Mouse (Mus musculus) brown adipose tissue, adult 24 weeks (tissue): Measurements from ENCODE around the gene Gpr107. TPM values are rescaled to one million over a fixed set of nuclear protein-coding genes. Genes with fewer than 3 reads are reported as not detected.

ENCODE experiments used
- H3K27ac ChIP-seq: fragments of 200-500 bp; replicated peaks from 2 replicates; pipeline ENCODE4 v1.5.1; 2012; ENCODE audit warnings: low read depth, mild to moderate bottlenecking, low read length
- H3K4me1 ChIP-seq: fragments of 200-500 bp; 2 replicates; pipeline ENCODE4 v1.6.1; 2012; ENCODE audit warnings: low read length, mixed read lengths; ENCODE audit not compliant: control insufficient read depth, insufficient read depth, insufficient read length
- H3K4me3 ChIP-seq: fragments of 200-500 bp; 2 replicates; pipeline ENCODE4 v1.5.1; 2012; ENCODE audit warnings: low read depth, mild to moderate bottlenecking, low read length, moderate library complexity; ENCODE audit not compliant: insufficient read depth
- polyA plus RNA-seq: library from polyadenylated mRNA; stranded (reverse); fragments of >200 nt; gene quantifications from 2 replicates; pipeline ENCODE4 v1.2.4, GENCODE M21; 2012; ENCODE audit not compliant: missing spikeins, insufficient read depth, insufficient read length

Gene Gpr107
- polyA plus RNA-seq, 1 experiment, result 11.9 TPM

DNA sequence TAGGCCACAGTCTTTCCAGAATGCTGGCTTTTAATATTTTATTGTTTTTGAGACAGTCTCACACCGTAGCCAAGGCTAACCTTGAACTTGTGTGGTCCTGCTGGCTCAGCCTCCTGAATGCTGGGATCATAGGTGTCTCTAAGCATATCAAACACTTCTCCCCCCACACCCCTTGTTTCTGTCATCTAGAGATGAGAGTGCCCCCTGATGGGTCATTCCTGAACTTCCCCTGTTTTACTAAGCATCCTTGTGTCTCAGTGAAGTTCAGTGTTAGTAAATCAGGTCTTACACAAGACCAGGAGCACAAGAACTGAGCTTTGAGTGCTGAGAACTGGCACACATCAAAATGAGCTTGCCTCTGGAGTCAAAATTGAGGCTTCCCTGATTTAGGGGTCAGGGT, 31.7 kb downstream of the Gpr107 start:
- Histone ChIP-seq H3K4me3 (no peak overlapping the region), H3K27ac (no peak overlapping the region), H3K4me1 (no peaks in the 10 kb centered on the region)

DNA sequence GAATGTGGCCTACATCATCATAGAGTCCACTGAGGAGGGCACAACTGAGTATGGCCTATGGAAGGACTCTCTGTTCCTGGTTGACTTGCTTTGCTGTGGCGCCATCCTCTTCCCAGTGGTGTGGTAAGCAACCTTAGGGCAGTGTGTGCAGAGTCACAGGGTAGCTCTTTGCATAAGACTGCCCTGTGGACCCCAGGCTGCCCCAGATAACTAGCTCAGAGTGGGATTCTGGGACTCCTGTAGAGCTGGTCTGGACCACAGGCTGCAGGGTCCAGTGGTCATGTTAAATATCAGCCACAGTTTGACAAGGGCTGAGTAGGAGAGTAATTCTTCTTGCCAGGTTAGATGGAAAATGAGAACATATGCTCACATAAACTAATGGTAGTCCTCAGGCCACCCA, 36.6 kb downstream of the Gpr107 start:
- Histone ChIP-seq H3K4me3 (no peak overlapping the region), H3K4me1 (no peaks in the 10 kb centered on the region), H3K27ac (no peak overlapping the region)

DNA sequence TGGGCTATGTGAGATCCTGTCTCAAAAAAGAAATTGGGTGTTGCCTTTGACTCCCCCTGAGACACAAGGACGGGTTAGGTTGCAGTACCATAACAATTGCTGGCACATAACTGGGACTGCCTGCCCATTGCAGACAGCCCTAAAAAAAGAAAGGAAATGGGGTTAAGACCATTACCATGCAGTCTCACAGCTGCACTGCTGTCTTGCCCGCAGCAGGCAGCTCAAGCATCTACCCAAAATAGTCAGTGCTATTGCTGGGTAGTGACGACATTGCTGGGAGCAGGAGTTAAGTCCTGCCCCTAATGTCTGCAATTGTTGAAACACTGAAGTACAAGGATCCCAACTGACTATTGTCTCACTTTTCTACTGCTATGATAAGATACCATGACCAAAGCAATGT, 37.5 kb downstream of the Gpr107 start:
- H3K27ac ChIP-seq, result no peak overlapping the region

DNA sequence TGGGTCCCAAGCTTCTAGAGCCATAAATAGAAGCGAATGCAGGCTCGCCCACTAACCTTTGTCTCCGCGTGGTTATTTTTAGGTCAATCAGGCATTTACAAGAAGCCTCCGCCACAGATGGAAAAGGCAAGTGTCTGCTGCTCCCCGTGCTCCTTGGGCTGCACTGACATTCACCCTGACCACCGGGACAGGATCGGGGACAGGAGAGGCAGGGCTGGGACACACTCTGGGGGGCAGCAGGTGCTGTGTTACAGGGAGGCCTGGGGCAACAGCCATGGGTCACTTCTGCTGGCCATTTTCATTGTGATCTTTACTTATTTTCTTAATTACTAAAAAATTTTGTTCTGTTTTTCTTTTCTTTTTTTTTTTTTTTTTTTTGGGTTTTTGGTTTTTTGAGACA, 39.6 kb downstream of the Gpr107 start:
- H3K4me1 ChIP-seq, result no peaks in the 10 kb centered on the region
- no peak overlapping the region for H3K4me3 ChIP-seq
- no peak overlapping the region for H3K27ac ChIP-seq

More for the DNA sequence above, 37.5 kb downstream of the Gpr107 start:
- Histone ChIP-seq H3K4me3 (no peak overlapping the region), H3K4me1 (no peaks in the 10 kb centered on the region)

DNA sequence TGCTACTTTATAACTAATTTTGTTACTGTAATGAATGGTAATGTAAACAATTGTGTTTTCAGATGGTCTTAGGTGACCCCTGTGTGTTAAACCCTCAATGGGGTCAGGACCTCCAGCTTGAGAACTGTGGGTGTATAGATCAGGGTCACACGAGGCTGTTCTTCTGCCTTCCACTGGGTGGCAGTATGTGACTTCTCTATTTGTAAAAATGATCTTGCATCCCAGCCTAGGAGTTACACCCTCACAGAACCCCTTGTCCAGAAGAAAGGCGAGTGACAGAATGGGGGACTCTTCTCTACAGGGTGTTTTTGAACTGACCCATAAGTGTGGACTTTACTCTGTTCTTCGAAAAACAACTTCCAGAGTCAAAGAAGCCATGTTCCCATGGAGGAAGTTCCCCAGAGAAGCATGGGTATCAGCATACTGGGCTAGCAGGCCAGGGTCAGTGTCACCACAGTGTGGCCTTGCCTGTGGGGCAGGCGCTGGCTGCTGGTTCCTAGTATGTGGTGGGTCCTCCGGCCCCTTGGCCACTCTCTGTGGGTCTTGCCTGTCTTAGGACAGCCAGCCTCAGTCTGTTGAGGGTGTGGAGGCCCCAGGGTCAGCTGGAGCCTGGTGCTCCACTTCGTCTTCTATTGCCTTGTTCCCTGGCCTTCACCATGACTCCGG, 42.4 kb downstream of the Gpr107 start:
- no peak overlapping the region for H3K27ac ChIP-seq
- H3K4me3 ChIP-seq, result no peak overlapping the region
- no peaks in the 10 kb centered on the region for H3K4me1 ChIP-seq

DNA sequence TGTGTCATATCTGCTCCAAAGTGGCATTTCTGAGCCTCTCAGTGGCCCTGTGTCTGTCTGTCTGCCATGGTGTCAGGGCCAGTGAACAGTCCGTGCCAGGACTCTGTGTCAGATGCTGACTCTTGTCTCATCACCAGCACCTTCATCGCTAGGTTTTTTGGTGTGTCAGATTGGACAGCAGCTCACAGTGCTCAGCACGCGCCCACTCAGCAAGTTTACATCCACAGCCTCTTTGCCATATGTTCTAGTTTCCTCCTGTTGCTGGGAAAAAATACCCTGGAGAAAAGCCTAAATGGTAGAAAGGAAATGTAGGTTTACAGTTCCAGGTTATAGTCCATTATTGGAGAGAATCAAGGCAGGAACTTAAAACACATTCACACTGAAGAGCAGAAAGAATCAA, 46.5 kb downstream of the Gpr107 start:
- H3K4me1 ChIP-seq, result no peaks in the 10 kb centered on the region
- H3K27ac ChIP-seq, result no peak overlapping the region
- no peak overlapping the region for H3K4me3 ChIP-seq

DNA sequence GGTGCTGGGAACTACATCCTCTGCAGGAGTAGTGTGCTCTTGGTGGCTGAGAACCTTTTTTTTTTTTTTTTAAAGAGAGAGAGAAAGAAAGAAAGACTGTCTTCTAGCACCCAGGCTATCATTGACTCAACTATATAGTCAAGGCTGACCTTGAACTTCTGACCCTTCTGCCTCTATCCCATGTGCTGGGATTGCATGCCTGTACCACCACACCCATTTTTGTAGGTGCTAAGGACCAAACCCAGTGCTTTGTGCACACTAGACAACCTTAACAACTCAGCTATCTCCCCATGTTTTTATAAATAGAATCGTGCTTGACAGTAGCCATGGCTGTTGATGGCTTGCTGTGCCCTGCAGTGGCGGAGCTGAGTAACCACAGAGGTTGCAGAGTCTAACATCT, 47.9 kb downstream of the Gpr107 start:
- Histone ChIP-seq H3K4me1 (no peaks in the 10 kb centered on the region), H3K4me3 (no peak overlapping the region), H3K27ac (no peak overlapping the region)

DNA sequence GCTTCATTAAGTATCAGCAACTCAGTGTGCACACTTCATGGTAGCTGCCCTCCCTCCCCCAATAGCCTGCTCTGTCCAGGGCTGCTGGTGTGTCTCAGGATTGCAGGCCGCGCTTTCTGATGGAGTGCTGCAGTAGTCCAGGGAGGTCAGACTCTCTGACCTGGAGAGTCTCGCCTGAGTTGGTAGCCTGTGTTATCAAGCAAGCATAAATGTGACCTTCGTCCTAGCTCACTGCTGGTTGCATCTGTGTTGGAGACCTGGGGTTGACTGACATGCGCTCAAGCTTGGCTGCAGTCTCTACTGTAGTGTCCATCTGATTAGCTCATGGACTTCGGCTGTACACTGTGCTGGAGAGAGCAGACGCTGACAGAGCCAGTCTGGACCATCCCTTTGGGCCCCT, 49.7 kb downstream of the Gpr107 start:
- Histone ChIP-seq H3K27ac (no peak overlapping the region), H3K4me3 (no peak overlapping the region), H3K4me1 (no peaks in the 10 kb centered on the region)

DNA sequence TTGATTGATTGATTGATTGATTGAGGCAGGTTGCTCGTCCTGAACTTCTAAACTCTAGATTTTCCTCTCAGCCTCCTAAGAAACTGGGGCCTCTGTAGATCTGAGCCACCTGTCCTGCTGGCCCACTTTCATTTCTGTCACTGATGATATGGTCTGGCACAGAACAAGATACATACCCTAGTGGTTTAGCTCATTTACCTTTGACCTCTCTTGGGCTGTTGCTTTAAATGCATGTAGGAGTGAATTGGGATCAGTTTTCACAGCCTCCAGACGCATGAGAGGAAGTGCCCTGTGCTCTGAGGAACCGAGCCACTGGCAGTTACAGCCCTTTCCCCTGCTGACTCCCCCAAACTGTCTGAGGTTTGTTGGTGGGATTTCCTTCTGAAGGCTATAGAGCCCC, 50.2 kb downstream of the Gpr107 start:
- Histone ChIP-seq H3K4me1 (no peaks in the 10 kb centered on the region), H3K4me3 (no peak overlapping the region), H3K27ac (no peak overlapping the region)

DNA sequence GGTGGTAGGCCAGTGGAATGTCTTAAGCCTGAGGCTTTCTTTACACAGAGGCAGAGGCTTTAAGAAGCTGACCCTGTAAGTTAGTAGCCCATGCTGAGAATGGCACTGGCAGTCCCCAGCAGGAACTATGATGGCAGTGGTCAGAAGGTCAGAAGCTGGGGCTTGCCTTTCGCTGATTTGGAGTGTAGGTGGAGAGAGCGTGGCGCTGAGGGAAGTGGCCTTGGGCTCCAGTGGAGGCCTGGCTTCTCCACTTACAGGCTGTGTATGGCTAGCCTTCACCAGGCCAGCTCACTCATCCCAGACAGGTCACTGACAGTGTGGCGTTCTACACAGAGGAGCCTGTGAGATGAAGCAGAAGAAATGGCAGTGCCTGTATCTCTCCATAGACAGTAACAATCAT, 50.8 kb downstream of the Gpr107 start:
- no peak overlapping the region for H3K27ac ChIP-seq
- H3K4me3 ChIP-seq, result no peak overlapping the region
- H3K4me1 ChIP-seq, result no peaks in the 10 kb centered on the region

DNA sequence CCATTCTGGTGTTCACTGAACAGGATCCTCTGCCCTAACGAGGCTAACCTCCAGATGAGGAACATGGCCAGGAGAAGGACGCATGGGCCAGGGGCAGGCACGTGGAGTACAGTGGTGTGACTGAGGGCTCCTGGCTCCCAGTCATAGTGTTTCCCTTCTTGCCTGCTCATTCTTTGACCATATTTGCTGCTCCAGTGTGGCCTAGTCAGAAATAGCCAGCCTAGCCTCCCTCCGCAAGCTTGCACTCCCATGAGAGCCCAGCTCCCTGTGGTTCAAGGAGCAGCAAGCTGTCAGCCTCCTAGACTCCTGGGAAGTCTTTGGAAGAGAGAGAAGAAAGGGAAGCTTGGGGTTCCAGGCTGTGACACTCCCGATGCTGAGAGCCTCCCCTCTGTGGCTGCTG, 52.6 kb downstream of the Gpr107 start:
- no peak overlapping the region for H3K4me3 ChIP-seq
- H3K27ac ChIP-seq, result no peak overlapping the region
- H3K4me1 ChIP-seq, result no peaks in the 10 kb centered on the region

DNA sequence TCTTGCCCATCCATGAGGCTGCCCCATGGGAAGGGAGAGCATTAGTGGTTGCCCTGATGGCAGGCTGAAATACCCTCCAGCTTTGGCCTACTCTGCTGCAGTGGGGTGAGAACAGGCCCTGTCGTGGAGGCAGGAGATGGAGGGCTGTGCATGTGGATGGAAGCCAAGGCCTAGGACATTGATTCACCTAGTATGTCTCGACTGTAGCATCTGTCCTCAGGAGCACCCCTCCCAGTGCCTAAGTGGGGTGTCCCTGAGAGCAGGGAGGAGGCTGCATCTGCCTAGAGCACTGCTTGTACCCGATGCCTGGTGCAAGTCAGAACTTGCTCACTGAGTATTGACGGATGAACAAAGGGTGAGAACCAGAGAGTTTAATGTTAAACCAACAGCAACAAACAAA, 54.1 kb downstream of the Gpr107 start:
- H3K4me1 ChIP-seq, result no peaks in the 10 kb centered on the region

DNA sequence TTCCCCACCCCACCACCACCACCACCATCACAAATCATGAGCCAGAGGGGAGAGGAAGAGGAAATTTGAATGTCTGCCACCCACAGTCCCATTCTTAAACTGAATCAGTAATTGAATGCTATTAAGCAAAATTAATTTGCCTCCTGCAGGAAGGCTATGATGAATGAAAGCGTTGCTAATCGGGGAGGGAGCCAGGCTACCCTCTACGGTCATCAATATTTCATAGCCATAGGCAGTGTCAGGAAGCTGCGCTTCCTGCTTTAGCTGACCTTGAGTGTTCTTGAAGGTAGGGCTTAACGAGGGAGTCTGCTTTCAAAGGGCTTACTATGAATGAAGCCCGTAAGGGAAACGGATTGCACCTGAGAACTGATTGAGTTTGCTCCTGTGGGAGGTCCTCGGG, 54.8 kb downstream of the Gpr107 start:
- Histone ChIP-seq H3K4me3 (no peak overlapping the region), H3K4me1 (no peaks in the 10 kb centered on the region), H3K27ac (no peak overlapping the region)

More for the DNA sequence above, 54.1 kb downstream of the Gpr107 start:
- no peak overlapping the region for H3K27ac ChIP-seq
- no peak overlapping the region for H3K4me3 ChIP-seq

DNA sequence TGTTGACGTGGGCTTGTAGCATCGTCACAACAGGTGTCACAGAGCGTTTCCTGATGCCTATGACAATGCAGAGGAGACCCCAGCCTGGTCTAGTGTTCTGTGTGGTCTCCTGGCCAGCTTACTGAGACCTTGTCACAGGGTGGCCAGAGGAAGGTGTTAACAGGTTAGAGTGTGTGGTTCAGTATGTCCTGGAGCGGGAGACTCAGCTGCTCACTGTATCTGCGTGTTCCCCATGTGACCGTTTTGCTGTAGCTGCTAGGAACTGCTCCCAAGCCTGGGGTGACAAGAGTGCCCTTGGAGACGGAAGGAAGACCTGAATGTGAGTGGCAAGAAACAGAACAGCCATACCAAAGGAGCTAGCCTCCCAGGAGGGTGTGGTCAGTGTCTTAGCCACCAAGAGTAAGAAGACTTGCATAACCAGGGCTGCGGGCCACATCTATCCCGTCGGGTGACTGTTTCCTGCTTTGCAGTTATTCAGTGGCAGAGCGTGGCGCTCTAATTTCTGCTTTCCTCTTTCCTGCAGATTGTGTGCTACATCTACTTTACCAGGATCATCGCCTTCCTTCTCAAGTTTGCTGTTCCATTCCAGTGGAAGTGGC, 56.5 kb downstream of the Gpr107 start:
- H3K4me1 ChIP-seq, result no peaks in the 10 kb centered on the region
- no peak overlapping the region for H3K27ac ChIP-seq
- H3K4me3 ChIP-seq, result no peak overlapping the region

DNA sequence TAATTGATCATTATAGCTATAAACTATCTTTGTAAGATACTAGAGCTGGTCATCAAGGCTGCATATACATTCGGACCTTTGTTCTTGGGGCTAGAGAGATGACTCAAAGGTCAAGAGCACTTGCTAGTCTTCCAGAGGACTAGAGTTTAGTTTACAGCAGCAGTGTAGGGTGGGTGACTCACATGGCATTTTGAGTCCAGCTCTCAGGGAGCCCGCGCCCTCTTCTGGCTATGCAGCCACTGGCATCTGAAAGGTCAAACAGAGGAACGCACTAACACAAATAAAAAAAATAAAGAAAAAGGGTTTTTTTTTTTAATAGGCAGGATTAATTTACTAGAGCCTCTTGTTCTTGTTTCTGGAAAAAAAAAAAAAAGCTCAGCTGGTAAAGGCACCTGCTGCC, 57.4 kb downstream of the Gpr107 start:
- Histone ChIP-seq H3K4me3 (no peak overlapping the region), H3K27ac (no peak overlapping the region), H3K4me1 (no peaks in the 10 kb centered on the region)

DNA sequence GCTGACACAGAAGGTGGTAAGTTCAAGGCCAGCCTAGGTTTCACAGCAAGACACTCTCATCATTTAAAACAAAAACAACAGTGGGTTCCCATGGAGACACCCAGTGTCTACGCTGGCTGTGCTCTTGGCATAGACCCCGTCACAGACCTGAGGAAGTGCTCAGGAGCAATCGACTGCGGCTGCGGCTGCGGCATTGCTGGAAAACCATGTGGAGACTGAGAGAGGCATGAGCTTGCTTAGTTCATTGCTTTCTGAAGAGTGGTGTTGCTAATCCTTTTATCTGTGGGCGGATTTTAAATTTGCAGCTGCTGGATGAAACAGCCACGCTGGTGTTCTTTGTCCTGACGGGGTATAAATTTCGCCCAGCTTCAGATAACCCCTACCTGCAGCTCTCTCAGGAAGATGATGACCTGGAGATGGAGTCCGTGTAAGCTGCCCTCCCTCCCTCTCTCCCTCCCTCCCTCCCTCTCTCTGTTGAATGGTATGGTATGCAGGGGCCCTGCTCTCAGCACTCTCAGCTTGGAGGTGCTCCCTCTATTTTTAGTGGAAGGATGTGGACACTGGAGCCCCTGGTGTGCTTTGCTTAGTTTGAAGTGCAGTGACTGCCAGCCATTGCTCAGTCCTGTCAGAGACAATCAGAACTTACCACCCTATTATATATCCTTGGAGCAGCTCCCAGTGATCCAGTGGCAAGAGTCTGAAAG, 58.2 kb downstream of the Gpr107 start:
- Histone ChIP-seq H3K27ac (no peak overlapping the region), H3K4me3 (no peak overlapping the region), H3K4me1 (no peaks in the 10 kb centered on the region)
